Mouse (Mus musculus): ENCODE results near the gene Irak1.

Gene Irak1

DNA sequence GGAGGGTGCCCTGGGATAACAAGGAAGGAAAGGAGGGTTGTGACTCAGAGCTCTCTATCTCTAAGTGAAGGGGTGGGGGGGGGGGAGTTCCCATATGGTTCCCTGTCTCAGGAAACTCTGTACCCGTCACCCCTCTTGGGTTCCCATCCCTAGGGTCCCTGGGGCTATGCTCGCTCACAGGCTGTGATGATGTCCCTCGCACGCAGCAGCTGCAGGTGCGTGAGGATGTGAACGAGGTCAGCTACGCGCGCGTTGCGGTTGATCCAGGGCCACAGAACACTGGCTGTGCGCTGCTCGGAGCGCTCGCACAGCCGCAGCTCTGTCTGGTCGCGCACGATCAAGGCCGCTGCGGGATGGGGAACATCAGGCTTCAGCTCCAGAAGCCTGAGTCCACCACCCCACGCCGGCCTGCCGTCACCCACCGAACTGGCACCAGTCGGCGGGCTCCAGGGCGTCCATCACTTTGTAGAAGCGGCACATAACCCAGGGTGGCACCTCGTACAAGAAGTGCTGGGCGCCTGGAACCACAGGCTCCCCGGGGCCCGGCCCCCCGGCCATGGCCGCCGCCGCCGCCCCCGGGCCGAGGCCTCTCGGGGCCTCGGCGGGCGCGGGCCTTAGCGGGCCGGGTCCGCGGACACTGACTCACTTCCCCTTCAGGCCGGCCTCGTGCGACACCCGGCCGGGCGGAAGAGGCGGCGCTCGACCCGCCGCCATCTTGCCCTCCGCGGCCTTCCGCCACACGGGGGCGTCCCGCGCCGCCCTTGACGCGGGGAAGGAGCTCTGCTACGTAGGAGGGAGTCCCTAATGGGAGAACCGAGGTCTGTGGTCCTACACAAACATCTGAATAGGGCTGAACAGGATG lies at the start of gene Irak1:
Irak1 (minus strand) TSS at position 731 of the 862 bp plus-strand sequence.
- DNase-seq (ENCODE audit: low spot score in 2 of 2) = peak in 1 of 2 experiments; percentile 58

DNA sequence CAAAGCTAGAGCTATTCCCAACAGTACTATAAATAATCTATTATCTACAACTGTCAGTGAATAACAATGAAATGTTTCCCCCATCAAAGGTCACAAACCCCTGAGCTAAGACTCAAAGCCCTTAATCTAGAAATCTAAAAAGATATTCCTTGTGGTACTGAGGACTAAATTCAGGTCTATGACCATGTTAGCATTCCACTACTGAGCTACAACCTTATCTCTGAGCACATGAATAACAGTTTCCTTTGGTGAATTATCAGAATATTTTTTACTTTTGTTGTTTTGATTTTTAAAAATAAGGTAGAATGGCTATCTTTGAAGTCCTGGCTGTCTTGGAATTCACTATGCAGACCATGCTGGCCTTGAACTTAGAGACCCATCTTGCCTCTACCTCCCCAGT lies 47.1 kb upstream of the Irak1 start:
- no peak for DNase-seq (ENCODE audit: low spot score in 2 of 2)

DNA sequence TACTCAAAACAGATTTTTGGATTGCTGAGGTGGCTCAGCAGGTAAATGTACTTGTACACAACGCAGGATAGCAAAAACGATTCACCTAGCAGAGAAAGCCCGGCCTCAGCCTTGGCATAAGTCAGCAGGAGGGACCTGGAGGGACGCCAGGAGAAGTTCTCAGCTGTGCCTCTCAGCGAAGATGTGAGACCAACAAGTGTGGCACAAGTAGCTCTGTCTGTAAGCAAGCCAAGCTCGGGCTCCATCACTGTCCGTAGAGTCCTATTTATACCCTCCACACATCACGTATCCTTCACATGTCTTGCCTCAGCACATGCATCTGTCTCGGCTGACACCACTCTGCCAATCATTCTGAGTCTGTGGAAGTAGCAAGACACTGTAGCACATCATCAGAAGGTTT lies 44.2 kb upstream of the Irak1 start:
- peak in 1 of 2 experiments; percentile 20 for DNase-seq (ENCODE audit: low spot score in 2 of 2)

DNA sequence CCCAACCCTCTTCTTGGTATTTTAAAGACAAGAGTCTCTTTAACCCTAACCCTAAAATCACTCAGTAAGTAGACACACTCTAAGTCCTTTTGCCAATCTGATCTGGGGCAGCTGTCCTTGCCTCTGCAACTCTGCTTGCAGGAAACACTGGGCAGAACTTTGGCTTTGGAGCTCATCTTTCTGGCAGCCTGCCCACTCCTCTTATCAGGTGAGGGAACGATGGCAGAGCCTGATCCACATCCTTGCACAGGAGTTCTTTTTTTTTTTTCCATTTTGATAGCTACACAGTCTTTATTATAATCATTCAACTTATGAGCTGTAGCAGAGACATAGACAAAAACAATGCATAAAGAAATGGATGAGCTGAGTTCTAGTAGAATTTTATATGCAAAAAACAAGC lies 21.4 kb upstream of the Irak1 start:
- no peak for DNase-seq (ENCODE audit: low spot score in 2 of 2)

DNA sequence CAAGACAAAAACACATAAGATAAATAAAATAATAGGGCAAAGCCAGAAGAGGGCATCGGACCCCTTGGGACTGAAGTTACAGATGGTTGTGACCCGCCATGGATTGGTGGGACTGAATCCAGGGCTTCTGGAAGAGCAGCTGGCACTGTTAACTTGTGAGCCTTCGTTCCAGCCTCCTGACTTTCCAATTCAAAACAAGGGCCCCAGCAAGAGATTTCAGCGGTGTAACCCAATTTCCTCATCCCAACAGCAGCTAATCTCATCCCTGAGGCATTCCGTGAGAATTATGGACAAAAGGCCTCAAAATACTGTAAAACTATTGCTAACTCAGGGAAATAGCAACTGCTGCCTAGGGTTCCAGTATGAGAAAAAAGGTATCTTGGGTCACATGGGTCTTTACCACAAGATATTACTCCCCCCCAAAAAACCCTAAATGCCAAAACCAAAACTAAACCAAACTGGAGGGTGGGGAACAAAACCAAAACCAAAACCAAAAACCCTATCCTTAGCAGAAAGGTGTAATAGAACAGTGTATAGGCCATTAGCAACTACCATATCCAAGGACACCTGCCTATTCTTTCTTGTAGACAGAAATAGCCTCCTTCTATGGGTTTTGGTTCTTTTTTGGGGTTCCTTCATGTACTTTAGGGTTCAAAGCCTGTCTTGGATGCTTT lies 14.1 kb upstream of the Irak1 start:
- no peak for DNase-seq (ENCODE audit: low spot score in 2 of 2)

DNA sequence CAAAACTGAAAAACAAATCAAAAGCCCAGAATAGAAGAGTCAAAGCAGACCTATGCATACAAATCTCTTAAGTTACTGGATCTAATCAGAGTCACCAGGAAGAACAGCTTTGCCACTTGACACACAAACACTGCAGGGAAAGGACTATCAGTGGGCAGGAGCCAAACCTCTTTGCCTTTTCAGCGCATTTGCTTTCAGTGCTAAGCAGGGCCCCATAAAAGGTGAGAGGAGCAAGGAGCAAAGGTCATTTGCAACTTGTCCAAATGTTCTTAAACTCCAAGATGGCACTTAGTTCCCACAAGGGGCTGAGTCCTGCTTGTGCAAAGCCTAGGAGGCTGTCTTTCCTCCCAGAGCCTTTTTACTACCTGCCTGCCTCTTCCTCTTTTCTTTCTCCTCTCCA lies 6.3 kb upstream of the Irak1 start:
- DNase-seq (ENCODE audit: low spot score in 2 of 2) = no peak

DNA sequence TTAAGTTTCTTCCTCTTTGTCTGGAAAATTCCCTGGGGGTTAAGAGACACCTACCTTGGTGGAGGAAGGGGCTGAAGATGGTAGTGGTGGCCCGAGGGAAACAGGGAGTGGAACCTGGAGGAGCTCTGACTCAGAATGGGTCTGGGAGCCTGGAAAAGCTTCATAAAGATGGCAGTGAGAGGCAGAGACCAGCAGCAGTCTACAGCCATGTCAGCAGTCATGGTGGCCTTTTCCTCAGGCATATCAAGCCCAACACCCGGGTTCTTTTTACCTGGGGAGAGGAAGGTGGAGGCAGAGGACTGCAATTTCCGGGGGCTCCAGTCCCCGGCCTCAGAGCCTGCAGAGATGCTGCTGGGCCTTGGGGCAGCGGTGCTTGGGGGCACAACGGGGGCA lies 927 bp downstream of the Irak1 start:
- no peak for DNase-seq (ENCODE audit: low spot score in 2 of 2)

DNA sequence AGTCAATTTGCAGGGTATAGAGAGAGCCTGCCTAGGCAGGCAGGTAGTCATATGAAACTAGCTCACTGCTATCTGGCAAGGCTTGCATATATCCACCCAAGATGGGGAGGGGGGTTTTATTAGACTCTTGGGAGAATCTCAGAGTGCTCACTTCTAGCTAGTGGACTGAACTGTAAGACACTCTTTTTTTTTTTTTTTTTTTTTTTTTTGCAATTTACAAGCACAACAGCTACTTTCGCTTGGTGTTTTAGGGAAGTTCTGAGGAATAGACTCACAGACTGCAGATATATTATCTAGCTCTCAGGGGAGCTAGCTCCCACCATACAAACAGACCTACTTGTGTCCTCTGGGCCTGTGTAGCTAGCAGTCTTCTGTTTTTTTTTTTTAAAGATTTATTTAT lies 9.1 kb downstream of the Irak1 start:
- DNase-seq (ENCODE audit: low spot score in 2 of 2) = no peak

DNA sequence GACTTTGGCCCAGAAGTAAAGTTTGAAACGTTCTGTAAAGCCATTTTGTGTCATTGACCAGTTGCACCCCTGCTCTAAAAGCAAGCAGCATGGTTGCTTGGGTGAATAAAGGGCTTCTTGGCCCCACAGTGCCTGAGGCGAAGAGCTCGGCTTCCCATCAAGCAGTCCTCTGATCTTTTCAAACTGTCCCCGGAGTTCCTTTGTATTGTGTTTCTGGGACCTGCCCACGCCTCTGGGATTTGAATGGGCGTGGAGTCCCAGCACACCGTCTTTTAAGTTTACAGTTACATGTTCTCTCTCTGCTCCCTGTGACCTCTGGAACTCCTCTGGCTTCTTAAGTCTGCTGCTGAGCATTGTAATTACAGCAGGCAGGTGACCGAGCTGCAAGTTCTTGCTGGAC lies 15.7 kb downstream of the Irak1 start:
- no peak for DNase-seq (ENCODE audit: low spot score in 2 of 2)

DNA sequence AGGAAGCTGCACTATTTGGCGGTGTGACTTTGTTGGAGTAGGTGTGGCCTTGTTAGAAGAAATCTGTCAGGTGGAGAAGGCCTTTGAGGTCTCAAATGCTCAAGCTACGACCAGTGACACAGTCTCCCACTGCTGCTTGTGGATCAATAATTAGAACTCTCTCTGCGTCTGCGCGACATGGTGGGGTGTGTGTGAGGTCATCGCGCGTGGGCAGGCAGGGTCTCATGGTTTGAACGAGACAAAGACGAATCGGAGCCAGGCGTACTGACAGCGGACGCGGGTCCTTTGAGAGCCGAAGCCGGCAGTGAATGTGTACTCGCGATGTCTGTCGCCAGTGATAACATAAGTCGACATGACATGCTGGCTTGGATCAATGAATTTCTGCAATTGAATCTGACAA lies 17.3 kb downstream of the Irak1 start:
- no peak for DNase-seq (ENCODE audit: low spot score in 2 of 2)

DNA sequence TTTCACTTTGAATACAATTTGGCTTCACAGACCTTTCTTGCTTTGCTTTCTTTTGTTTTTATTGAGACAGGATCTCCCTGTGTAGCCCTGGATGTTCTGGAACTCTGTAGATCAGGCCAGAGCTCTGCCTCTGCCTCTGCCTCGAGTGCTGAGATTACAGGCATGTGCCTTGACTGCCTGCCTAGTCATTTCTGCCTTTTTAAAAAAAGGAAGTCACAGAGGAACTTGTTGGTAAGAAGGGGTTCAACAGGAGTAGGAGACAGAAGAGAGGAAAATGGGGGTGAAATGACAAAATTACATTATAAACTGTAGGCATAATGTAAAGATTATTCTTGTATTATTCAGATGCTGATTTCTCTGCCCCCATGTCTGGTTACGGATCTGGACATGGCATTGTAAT lies 20.1 kb downstream of the Irak1 start:
- DNase-seq (ENCODE audit: low spot score in 2 of 2) = no peak

DNA sequence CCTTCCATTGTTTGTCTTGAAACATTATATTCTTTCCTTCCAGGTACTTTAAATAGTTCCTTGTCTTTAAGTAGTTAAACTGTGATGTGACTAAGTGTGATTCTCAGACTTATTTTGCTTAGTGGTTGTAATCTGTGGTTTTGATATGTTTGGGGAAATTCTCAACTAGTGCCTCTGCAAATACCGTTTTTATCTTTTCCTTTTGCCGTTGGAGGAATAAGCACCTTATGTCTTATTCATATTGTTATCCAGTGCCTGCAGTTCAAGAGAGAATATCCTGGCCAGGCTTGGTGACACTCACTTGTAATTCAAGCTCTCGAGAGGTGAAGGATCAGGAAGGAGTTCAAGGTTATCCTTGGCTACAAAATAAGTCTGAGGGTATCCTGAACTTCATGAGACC lies 22.7 kb downstream of the Irak1 start:
- no peak for DNase-seq (ENCODE audit: low spot score in 2 of 2)

DNA sequence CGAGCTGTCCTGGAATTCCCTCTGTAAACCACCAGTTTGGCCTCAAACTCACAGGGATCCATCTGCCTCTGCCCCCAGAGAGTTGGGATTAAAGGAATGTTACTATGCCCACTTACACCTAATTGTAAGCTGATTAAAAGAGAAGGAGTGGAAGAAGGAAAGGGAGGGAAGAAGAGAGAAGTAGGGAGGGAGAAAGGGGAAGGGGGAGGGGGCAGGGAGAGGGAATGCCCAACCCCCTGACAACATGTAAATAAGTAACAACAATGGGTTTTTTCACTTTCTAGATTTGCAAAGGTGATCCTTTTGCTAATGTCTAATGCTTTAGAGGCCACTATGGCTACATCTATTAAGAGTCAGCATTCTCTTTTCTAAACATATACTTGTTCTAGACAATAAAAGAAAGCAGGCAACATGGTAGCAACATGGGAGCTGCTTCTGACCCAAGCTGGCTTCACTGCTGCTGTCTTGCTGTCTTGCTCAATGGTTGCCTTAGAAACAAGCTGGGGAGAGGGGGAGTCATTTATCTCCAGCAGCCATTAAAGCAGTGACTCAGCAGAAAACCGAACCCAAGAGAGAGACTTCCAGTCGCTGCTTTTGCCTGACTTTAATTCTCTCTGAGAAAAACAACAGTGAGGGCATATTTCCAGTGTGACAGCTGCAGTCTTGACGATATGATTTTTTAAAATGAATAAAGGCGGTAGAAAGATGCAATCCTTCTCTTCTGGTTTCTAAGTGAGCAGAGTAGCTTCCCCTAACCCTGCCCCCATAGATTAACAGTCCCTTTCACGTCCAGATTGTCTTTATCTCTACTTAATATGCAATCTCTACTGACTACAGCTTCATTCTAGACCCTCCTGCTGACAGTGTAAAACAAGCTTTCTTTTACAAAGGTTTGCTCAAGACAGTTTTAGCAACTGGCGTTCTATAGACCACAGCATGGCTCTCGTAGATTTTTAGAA lies 24.5 kb downstream of the Irak1 start:
- peak; percentile 38 to 51 for DNase-seq (ENCODE audit: low spot score in 2 of 2)

DNA sequence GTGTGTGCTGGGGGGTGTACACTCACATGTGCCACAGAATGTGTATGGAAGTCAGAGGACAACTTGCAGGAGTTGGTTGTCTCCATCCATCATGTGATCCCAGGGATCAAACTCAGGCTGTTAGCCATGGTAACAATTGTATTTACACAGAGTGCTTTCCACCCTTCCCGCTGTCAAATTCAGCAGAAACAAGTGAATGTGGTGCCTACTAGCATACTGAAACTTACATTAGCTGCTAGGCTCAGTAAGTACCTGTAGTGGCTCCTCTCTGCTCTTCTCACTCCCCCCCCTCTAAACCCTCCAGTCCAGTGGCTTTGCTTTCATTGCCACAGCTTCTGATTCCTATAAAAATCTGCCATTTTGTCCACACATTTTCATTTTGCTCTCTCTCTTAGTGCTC lies 45.9 kb downstream of the Irak1 start:
- no peak for DNase-seq (ENCODE audit: low spot score in 2 of 2)

DNA sequence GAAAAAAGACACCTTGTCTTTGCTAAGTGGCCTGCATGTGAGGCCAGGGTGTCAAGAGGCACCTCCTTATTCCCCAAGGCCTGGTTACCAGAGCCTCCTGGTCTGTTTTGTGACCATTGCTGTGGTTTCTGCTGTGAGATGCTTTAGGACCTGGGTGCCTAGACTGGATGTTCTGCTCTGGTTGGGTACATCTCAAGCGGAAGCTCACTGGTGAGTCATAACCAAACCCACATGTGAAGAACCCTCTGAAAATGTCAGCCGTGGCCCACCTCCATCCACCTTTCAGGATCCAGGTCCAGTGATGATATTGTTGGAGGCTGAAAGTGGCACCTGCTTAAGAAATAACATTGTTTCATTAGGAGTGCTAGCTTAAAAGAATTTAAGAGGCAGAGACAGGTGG lies 47.4 kb downstream of the Irak1 start:
- no peak for DNase-seq (ENCODE audit: low spot score in 2 of 2)

DNA sequence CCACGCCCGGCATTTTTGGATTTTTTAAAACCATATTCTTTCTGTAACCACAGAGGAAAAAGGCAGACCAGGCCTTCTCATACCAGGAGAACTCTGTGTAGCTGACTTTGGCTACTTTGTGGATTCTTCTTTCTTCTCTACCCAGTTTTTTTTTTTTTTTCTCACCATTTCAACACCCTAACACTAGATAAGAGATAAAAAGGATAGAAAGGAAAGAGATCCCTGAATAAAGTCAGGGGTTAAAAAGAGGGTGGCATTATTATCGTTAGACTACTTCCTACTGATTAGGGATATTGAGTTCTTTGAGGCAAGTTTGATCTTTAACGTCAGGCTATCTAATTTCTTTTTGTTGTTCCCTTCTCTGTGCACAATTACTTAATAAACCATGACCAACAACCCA lies 50.9 kb downstream of the Irak1 start:
- no peak for DNase-seq (ENCODE audit: low spot score in 2 of 2)

DNA sequence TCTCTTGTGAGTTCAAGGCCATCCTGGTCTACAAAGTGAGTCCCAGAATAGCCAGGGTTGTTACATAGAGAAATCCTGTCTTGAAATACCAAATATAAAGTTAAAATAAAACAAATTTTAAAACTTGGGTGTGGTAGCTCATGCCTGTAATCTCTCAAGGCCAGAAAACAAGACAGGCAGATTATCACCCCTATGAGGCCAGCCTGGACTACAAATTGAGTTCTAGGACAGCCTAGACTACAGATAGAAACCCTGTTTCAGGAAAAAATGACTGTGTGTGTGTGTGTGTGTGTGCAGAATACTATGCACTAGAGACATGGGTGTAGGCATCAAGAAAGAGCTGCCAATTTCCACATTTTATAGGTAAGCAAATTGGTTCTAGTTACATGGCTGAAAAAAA lies 52.9 kb downstream of the Irak1 start:
- no peak for DNase-seq (ENCODE audit: low spot score in 2 of 2)

DNA sequence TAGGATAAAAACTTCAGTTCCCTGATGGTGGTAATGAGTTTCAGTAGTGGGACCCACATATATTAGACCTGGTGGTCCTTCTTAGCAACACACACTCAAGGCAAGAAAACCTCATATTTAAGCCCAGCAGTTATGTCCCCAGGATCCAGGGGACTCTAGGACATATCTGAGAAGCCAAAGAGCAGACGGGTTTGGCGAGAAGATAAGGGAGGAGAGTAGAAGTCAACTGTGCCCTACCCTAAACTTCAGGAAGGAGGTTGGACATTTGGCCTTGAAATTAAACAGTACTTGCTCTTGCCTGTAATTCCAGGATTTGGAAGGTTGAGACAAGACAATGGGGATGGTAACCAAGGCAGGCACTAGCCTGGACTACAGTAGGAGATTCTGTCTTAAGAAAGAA lies 54.0 kb downstream of the Irak1 start:
- no peak for DNase-seq (ENCODE audit: low spot score in 2 of 2)

DNA sequence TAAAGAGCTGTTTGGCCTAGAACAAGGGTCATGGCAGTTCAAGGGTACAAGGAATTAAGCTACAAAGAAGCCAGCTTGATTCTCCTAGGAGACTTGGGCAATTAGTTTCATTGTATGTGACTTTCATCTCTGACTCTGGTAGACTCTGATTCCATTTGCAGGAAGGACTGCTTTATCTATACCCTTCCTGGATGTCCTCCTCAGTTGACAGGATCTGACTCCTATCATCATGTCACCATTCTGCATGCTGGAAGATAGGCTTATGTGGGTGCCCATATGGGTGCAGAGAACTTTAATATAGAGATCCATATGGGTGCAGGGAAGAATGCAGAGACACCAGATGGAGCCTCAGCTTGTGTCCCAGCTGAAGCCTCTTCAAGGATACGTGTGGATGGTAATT lies 54.6 kb downstream of the Irak1 start:
- DNase-seq (ENCODE audit: low spot score in 2 of 2) = no peak

DNA sequence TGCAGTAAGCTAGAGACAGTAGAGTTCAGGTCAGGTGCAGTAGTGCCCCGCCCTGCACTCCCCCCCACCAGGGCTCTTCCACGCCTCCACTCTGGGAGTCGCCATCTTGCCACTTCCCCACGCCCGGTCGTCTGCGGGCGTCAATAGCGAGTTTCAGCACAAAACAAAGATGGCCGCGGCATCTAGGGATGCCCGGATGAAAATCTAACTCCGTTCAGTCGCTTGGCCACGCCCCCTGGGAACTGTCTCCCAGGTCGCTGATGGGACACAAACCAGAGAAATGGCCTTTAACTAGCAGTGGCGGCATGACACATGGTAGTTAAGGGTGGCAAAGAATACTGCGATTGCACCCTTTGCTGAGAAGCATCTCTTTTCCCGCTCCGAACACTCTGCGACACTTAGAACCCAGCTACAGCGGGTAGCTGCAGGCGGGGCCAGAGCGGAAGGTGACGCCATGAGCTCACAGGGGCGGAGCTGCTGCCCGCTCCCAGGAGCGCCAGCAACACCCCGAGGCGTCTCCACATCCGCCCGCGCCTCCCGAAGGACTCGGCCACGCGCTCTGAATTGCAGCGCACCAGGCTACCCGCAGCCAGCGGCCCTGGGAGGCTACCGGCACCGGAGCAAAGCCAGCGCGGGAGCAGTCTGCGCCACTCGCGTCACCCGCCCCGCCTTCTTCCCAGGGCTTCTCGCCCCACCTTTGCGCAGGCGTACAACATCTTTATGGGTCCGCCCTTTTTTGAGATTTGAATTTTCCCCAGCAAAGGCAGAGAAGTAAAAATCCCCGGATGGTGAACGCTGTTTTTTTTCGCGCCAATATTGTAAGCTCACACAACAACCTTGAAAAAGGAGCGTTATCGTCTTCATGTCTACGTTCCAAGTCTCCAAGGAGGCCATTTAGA lies 56.3 kb downstream of the Irak1 start:
- peak; percentile 83 to 90 for DNase-seq (ENCODE audit: low spot score in 2 of 2)
